Mouse (Mus musculus): ENCODE results near the gene 2010111I01Rik.
A peak's percentile ranks its signal among the peaks of the same experiment; 100 is the strongest.

DNA sequence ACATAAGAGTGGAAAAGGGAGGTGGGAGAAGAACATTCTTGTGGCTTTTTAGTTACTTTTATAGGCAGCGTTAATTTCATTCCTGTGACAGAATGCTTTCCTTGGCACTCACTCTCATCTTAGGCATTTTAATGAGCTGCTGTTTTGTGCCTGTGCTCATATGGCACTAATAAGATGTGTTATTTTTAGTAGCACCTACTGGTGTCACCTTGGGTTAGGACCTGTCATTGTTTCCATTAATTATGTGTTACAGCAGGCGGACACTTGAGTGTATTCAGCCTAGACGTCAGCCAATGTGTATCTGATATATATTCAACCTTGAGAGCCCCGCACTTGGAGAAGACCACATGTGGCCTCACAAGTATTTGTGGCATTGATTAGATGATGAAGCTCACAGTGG lies 281.1 kb downstream of the 2010111I01Rik start:
- TF ChIP-seq EP300 (IDR thresholded peaks at IDR 0.05; ENCODE audit: low read length) (0 out of 2 replicates have a peak, but pooled peaks have one; percentile 15), KAT2A (IDR thresholded peaks at IDR 0.05; ENCODE audit: insufficient replicate concordance, low read length) (no peak), ZMIZ1 (IDR thresholded peaks at IDR 0.05; ENCODE audit: low read depth, low read length) (no peak), CTCF (conservative IDR thresholded peaks at IDR 0.05 in 1 of 2, IDR thresholded peaks at IDR 0.05 in 1 of 2; ENCODE audit: low read depth in 2 of 2, low read length in 2 of 2) (no peak), USF2 (conservative IDR thresholded peaks at IDR 0.05; ENCODE audit: low read depth, low read length) (no peak)

Data from CH12.LX (cell line).